Mouse (Mus musculus) forebrain, postnatal 0 days (tissue): ENCODE measurements around the gene Cdk2ap2. TPM values are rescaled to one million over a fixed set of nuclear protein-coding genes. Genes with fewer than 3 reads are reported as not detected.

Source experiments
- ATAC-seq: fragments of 200-750 bp; cut with Nextera tagmentation; 2 replicates; pipeline ENCODE4 v1.8.0; 2017; ENCODE audit warnings: mild to moderate bottlenecking, moderate library complexity
- DNase-seq: peaks from one replicate; pipeline ENCODE4 v3.0.0-alpha.2; 2015
- H3K27ac ChIP-seq: fragments of 300-500 bp; sonication (generic); 2 replicates; pipeline ENCODE4 v1.5.1; 2014; ENCODE audit warnings: low read depth, mild to moderate bottlenecking, antibody characterized with exemption, low read length, moderate library complexity, mixed read lengths
- H3K27me3 ChIP-seq: fragments of 300-500 bp; sonication (generic); 2 replicates; pipeline ENCODE4 v1.6.1; 2014; ENCODE audit warnings: mild to moderate bottlenecking, low read length, mixed read lengths; ENCODE audit not compliant: insufficient read depth
- H3K36me3 ChIP-seq: fragments of 300-500 bp; sonication (generic); 2 replicates; pipeline ENCODE4 v1.6.1; 2014; ENCODE audit warnings: mild to moderate bottlenecking, moderate library complexity; ENCODE audit not compliant: insufficient read depth
- H3K4me1 ChIP-seq: fragments of 300-500 bp; sonication (generic); 2 replicates; pipeline ENCODE4 v1.6.1; 2014; ENCODE audit warnings: antibody characterized with exemption; ENCODE audit not compliant: insufficient read depth
- H3K4me2 ChIP-seq: fragments of 300-500 bp; sonication (generic); 2 replicates; pipeline ENCODE4 v1.6.1; 2014; ENCODE audit warnings: low read depth, mild to moderate bottlenecking, moderate library complexity
- H3K4me3 ChIP-seq: fragments of 300-500 bp; sonication (generic); 2 replicates; pipeline ENCODE4 v1.5.1; 2014; ENCODE audit warnings: low read depth, low read length, mixed read lengths
- H3K9ac ChIP-seq: fragments of 300-500 bp; sonication (generic); 2 replicates; pipeline ENCODE4 v1.6.1; 2014; ENCODE audit warnings: mild to moderate bottlenecking
- H3K9me3 ChIP-seq: fragments of 300-500 bp; sonication (generic); 2 replicates; pipeline ENCODE4 v1.6.1; 2016; ENCODE audit warnings: low read length
- CTCF ChIP-seq: sonication (generic); IDR thresholded peaks from 2 replicates; pipeline ENCODE4 v1.5.1; 2016; ENCODE audit warnings: antibody characterized with exemption, control low read depth, low read depth
- WGBS: fragments of 180-500 bp; shearing (Covaris S2); extraction: QIAGEN DNeasy Blood & Tissue Kit; methylation state at CpG from one replicate; pipeline ENCODE4 v1.1.7; 2014; 5-methylcytosine and 5-hydroxymethylcytosine counted together
- polyA plus RNA-seq: library from polyadenylated mRNA; unstranded; fragments of >200 nt; fragmentation: Nextera tagmentation; extraction: Ambion mirVana; gene quantifications from 2 replicates; pipeline ENCODE4 v1.2.1, GENCODE M21; 2015
- total RNA-seq: library from RNA; depleted of rRNA; stranded (reverse); fragments of >200 nt; gene quantifications from 2 replicates; pipeline ENCODE4 v1.2.3, GENCODE M21; 2014

Gene Cdk2ap2
- total and polyA plus RNA-seq, 2 experiments from 2014 or later: 34.4 to 59.9 TPM

DNA sequence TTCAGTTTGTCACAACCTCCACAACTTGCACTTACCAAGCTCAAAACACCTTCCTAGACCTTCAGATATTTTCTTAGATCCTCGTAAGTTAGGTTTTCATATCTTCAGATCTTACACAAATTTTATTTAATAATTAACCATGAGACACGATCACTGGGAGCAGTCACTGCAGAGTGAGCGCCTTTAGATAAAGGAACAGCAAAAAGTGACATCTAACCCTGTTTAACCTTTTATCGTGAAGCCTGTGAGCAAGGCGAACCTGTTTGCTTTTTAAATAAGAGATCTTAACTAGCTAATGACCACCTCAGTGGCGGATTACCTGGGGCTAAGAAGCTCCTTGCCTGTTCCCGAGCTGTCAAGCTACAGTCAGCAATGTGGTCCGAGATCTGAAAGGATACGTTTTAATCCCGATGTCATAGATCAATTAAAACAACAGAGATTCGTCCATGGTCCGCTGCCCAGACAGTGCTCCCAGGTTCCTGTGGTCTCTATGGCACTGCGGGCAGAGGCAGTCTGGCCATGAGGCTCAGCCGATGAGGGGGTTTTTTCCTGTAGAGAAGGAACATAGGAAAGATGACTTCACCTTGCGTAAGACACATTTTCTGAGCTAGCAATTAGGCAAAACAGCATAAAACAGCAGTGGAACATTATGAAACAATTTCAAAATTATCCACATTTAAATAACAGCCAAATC lies 28.1 kb upstream of the Cdk2ap2 start:
- Histone ChIP-seq H3K36me3 (no peaks in the 10 kb centered on the region), H3K4me2 (no peak overlapping the region), H3K9me3 (no peaks in the 10 kb centered on the region), H3K9ac (no peak overlapping the region), H3K27ac (no peak overlapping the region), H3K27me3 (no peaks in the 10 kb centered on the region), H3K4me1 (no peaks in the 10 kb centered on the region), H3K4me3 (no peak overlapping the region)
- ATAC-seq: no peak
- no peak for TF ChIP-seq CTCF
- DNase-seq: no peak
- 60% methylated on average over 15 of the region's 15 CpGs for WGBS

DNA sequence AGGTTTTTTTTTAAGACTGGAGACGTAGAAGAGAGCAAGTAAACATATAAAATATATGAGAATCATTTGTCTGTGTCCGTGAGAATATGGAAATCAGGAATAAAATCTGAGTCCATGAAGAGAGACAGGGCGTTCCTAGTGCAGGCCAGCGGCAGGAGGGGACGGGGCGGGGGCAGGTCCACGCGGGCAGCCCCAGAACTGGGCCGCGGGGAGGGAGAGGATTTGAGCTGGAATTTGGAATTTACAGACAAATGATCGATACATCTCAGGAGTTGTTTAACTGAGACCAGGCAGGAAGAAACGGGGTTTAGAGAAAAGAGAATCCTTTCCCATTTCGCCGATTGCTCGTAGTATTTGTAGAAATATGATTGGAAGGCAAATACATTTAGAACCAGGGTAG lies 26.7 kb upstream of the Cdk2ap2 start:
- H3K4me2 ChIP-seq: no peak overlapping the region
- no peaks in the 10 kb centered on the region for H3K36me3 ChIP-seq
- H3K9ac ChIP-seq: no peak overlapping the region
- no peak overlapping the region for H3K4me3 ChIP-seq
- no peak for TF ChIP-seq CTCF
- H3K9me3 ChIP-seq: no peaks in the 10 kb centered on the region
- H3K4me1 ChIP-seq: no peaks in the 10 kb centered on the region
- WGBS: 79% methylated on average over 15 of the region's 15 CpGs
- no peaks in the 10 kb centered on the region for H3K27me3 ChIP-seq
- no peak for DNase-seq
- H3K27ac ChIP-seq: no peak overlapping the region
- ATAC-seq: no peak

GRCm38 (mm10) chr19:4070756-4071155 lies 26.2 kb upstream of the Cdk2ap2 start:
- H3K4me3 ChIP-seq: no peak overlapping the region
- TF ChIP-seq CTCF: no peak
- no peak overlapping the region for H3K4me2 ChIP-seq
- no peak for DNase-seq
- no peaks in the 10 kb centered on the region for H3K9me3 ChIP-seq
- no peak for ATAC-seq
- 80% methylated on average over 8 of the region's 8 CpGs for WGBS
- no peaks in the 10 kb centered on the region for H3K27me3 ChIP-seq
- H3K9ac ChIP-seq: no peak overlapping the region
- no peaks in the 10 kb centered on the region for H3K4me1 ChIP-seq
- no peak overlapping the region for H3K27ac ChIP-seq
- no peaks in the 10 kb centered on the region for H3K36me3 ChIP-seq

- no peaks in the 10 kb centered on the region for H3K27me3 ChIP-seq
- H3K27ac ChIP-seq: no peak overlapping the region
- no peak for TF ChIP-seq CTCF
- no peak overlapping the region for H3K9ac ChIP-seq
- no peak overlapping the region for H3K4me3 ChIP-seq
- no peak for ATAC-seq
- WGBS: 91% methylated on average over 6 of the region's 6 CpGs
- H3K4me1 ChIP-seq: no peaks in the 10 kb centered on the region
- no peaks in the 10 kb centered on the region for H3K36me3 ChIP-seq
- no peak overlapping the region for H3K4me2 ChIP-seq
- DNase-seq: no peak
- H3K9me3 ChIP-seq: no peaks in the 10 kb centered on the region
Observed at GRCm38 (mm10) chr19:4071406-4071805, 25.6 kb upstream of the Cdk2ap2 start.

DNA sequence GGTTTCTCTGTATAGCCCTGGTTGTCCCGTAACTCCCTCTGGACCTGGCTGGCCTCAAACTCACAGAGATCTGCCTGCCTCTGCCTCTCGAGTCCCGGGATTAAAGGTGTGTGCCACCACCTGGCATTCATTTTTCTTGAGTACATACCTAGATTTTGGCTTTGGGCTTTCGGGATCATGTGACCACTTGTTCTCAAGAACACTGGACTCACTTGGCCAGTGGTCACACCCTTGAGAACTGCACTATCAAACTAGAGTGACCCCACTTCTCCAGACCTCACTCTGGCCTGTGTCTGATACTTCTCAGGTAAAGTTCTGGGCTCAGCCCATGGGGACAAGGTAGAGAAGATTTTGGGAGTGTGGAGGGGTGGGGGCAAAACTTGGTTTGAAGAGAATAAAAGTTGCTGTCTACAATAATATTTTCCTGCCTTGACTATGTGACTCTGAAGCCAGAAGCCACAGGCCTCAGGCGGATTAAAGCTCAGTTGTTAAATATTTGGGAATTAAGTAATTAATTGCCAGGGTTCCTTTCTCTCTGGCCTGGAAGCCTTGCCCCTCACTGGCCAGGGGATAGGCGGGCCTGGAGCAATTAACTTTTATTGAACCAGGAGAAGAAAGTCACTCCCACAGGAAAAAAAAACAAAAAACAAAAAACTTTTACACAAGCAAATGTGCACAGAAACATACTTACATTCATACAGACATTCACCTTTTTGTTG lies 24.1 kb upstream of the Cdk2ap2 start:
- no peak for ATAC-seq
- Histone ChIP-seq H3K9me3 (no peaks in the 10 kb centered on the region), H3K4me1 (no peaks in the 10 kb centered on the region), H3K36me3 (no peaks in the 10 kb centered on the region), H3K4me3 (no peak overlapping the region), H3K27me3 (no peaks in the 10 kb centered on the region), H3K9ac (no peak overlapping the region), H3K27ac (no peak overlapping the region), H3K4me2 (no peak overlapping the region)
- WGBS: 85% methylated on average over 6 of the region's 6 CpGs
- no peak for DNase-seq
- TF ChIP-seq CTCF: no peak

- H3K36me3 ChIP-seq: no peaks in the 10 kb centered on the region
- no peaks in the 10 kb centered on the region for H3K4me1 ChIP-seq
- no peaks in the 10 kb centered on the region for H3K9me3 ChIP-seq
- no peak overlapping the region for H3K4me3 ChIP-seq
- no peak overlapping the region for H3K9ac ChIP-seq
- H3K27ac ChIP-seq: no peak overlapping the region
- 83% methylated on average over 1 of the region's 1 CpGs for WGBS
- no peak for DNase-seq
- no peak for ATAC-seq
- no peaks in the 10 kb centered on the region for H3K27me3 ChIP-seq
- H3K4me2 ChIP-seq: no peak overlapping the region
- no peak for TF ChIP-seq CTCF
Observed at GRCm38 (mm10) chr19:4075531-4075930, 21.5 kb upstream of the Cdk2ap2 start.

DNA sequence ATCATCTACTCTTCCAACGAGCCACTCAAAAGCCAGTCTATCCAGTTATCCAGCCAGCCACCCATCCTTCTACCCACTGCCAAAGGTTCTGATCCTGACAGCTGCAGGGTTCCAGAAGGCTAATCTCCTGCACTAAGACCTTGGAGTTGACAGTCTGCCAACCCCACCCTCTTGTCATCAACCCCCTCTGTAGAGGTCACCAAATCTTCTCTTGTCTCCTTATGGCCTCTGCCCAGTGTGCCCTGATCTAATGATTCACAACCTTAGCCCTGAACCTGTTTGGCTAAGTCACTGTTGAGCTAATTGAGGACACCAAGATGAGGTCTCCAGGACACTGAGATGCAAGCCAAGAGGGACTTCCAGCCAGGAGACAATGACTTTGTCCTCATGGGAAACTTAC lies 17.4 kb upstream of the Cdk2ap2 start:
- no peak for TF ChIP-seq CTCF
- no peak overlapping the region for H3K27ac ChIP-seq
- no peaks in the 10 kb centered on the region for H3K27me3 ChIP-seq
- DNase-seq (no peak), ATAC-seq (no peak)
- no peak overlapping the region for H3K9ac ChIP-seq
- no peaks in the 10 kb centered on the region for H3K36me3 ChIP-seq
- H3K4me2 ChIP-seq: no peak overlapping the region
- H3K4me3 ChIP-seq: no peak overlapping the region
- H3K4me1 ChIP-seq: no peaks in the 10 kb centered on the region
- WGBS: 84% methylated on average over 1 of the region's 1 CpGs
- no peaks in the 10 kb centered on the region for H3K9me3 ChIP-seq
